Mouse (Mus musculus): ENCODE results near the gene Actr10.

- TF ChIP-seq MAX (IDR thresholded peaks at IDR 0.05; ENCODE audit: low read depth), result no peak
- no peak for TF ChIP-seq MYOG (IDR thresholded peaks at IDR 0.05; ENCODE audit: control insufficient read depth in 1 of 3, insufficient read depth in 1 of 3, insufficient read length in 2 of 3, low read depth in 2 of 3)
- TF ChIP-seq POLR2A (IDR thresholded peaks at IDR 0.05; ENCODE audit: insufficient read length, low read depth), result no peak
- TF ChIP-seq TCF3 (IDR thresholded peaks at IDR 0.05; ENCODE audit: insufficient read length, low read depth), result no peak
- no peak for TF ChIP-seq TCF12 (IDR thresholded peaks at IDR 0.05; ENCODE audit: insufficient read depth, poor library complexity, severe bottlenecking)
- TF ChIP-seq MYOD1 (IDR thresholded peaks at IDR 0.05; ENCODE audit: control insufficient read depth in 1 of 3, insufficient read length in 2 of 3, low read depth in 2 of 3), result no peak
- TF ChIP-seq USF1 (IDR thresholded peaks at IDR 0.05; ENCODE audit: low read depth), result no peak
- TF ChIP-seq SRF (IDR thresholded peaks at IDR 0.05; ENCODE audit: control insufficient read depth, insufficient read length, low read depth), result no peak
- TF ChIP-seq CEBPB (IDR thresholded peaks at IDR 0.05; ENCODE audit: insufficient read depth, poor library complexity, severe bottlenecking), result no peak
- no peak for TF ChIP-seq E2F4 (IDR thresholded peaks at IDR 0.05; ENCODE audit: insufficient read depth)
- peak; percentile 20 for TF ChIP-seq POLR2AphosphoS2 (IDR thresholded peaks at IDR 0.05; ENCODE audit: insufficient read length, low read depth)
Observed at GRCm38 (mm10) chr12:71000344-71000743, 62.7 kb downstream of the Actr10 start.

Measured in myocyte (in vitro differentiated cells).